Mouse (Mus musculus) kidney, embryonic 15.5 days (tissue): Measurements from ENCODE around the gene Dnaaf2. TPM values are rescaled to one million over a fixed set of nuclear protein-coding genes. Genes with fewer than 3 reads are reported as not detected.

Experiments used
- ATAC-seq: fragments of 200-750 bp; cut with Nextera tagmentation; replicated peaks from 2 replicates; pipeline ENCODE4 v1.8.0; 2017; ENCODE audit warnings: moderate TSS enrichment; ENCODE audit not compliant: low FRiP score
- H3K27ac ChIP-seq: fragments of 300-500 bp; sonication (generic); 2 replicates; pipeline ENCODE4 v1.5.1; 2015; ENCODE audit warnings: mild to moderate bottlenecking, inconsistent platforms
- H3K27me3 ChIP-seq: fragments of 300-500 bp; sonication (generic); 2 replicates; pipeline ENCODE4 v1.6.1; 2015; ENCODE audit warnings: inconsistent platforms
- H3K36me3 ChIP-seq: fragments of 300-500 bp; sonication (generic); 2 replicates; pipeline ENCODE4 v1.6.1; 2015; ENCODE audit warnings: inconsistent platforms
- H3K4me1 ChIP-seq: fragments of 300-500 bp; sonication (generic); 2 replicates; pipeline ENCODE4 v1.6.1; 2015; ENCODE audit warnings: inconsistent platforms
- H3K4me2 ChIP-seq: fragments of 300-500 bp; sonication (generic); 2 replicates; pipeline ENCODE4 v1.6.1; 2015; ENCODE audit warnings: moderate library complexity, mild to moderate bottlenecking, inconsistent platforms
- H3K4me3 ChIP-seq: fragments of 300-500 bp; sonication (generic); replicated peaks from 2 replicates; pipeline ENCODE4 v1.5.1; 2015; ENCODE audit warnings: mild to moderate bottlenecking, inconsistent platforms
- H3K9ac ChIP-seq: fragments of 300-500 bp; sonication (generic); 2 replicates; pipeline ENCODE4 v1.6.1; 2015; ENCODE audit warnings: mild to moderate bottlenecking, inconsistent platforms
- H3K9me3 ChIP-seq: fragments of 300-500 bp; sonication (generic); replicated peaks from 2 replicates; pipeline ENCODE4 v1.6.1; 2016; ENCODE audit warnings: inconsistent platforms
- WGBS: fragments of 180-500 bp; shearing (Covaris S2); methylation state at CpG from one replicate; pipeline ENCODE4 v1.1.7; 2015; ENCODE audit warnings: mixed read lengths; 5-methylcytosine and 5-hydroxymethylcytosine counted together
- polyA plus RNA-seq: library from polyadenylated mRNA; unstranded; fragments of >200 nt; fragmentation: Nextera tagmentation; extraction: Ambion mirVana; gene quantifications from 2 replicates; pipeline ENCODE4 v1.2.1, GENCODE M21; 2015

Gene Dnaaf2
- polyA plus RNA-seq: 9.5 and 11.2 TPM in 2 replicates

DNA sequence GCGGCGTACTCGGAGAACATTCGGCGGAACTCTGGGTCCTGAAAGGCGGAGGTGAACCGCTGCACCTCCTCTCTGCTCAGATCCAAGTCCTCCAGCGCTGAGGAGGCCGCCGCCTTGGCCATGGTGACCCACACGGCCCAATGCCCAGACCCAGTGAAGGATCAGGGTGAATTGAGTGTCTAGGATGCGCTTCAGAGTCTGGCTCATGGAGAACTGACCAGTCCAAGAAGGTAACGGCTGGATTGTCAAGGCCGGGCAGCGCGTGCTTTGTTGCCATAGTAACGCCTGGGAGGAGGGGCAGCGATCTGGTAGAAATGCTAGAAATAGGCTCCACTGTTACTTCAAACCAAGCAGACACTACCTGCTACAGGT, at the start of gene Dnaaf2:
Gene Dnaaf2 (minus strand): TSS at position 266 of the 372 bp plus-strand sequence.
- Histone ChIP-seq H3K4me1 (peaks cover 22% of the 10 kb centered on the region), H3K9ac (peak within 1 kb of the TSS; percentile 80), H3K4me3 (peak within 1 kb of the TSS; percentile 94), H3K9me3 (no peaks in the 10 kb centered on the region), H3K27me3 (no peaks in the 10 kb centered on the region), H3K4me2 (peak within 1 kb of the TSS; percentile 92), H3K36me3 (peaks cover 35% of the 10 kb centered on the region), H3K27ac (peak within 1 kb of the TSS; percentile 94)
- under 1% methylated on average over 18 of the region's 18 CpGs for WGBS
- ATAC-seq: peak; percentile 67

DNA sequence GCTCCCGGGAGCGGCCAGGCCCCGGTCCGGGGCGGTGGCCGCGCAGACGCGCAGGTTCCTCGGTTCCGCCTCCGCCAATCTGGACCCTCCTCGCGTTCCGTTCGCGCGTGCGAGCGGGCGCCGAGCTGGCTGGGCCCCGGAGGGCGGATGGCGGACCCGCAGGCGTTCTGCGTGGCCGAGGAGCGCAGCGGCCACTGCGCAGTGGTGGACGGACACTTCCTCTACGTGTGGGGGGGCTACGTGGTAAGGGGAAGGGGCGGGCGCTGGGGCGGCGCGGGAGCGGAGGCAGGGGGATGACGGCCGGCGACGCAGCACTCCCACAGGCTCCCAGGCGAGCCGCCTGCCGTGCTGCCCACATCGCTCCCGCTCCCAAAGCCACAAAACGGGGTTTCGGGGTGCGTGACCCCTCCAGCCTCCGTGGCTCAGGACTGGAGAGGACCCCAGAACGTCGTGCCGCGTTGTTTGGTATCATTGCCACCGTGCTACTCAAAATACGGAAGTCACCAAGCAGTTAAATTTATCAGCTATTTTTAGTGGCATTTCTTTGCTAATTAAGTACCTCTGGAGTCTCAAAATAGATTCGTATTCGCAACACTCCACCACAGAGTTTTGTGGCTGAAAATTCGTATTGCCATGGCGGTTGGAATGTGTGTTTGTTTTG, 43.7 kb upstream of the Dnaaf2 start:
- Histone ChIP-seq H3K4me1 (peaks cover 9% of the 10 kb centered on the region), H3K27ac (peak overlapping the region; percentile 88), H3K4me2 (peak overlapping the region; percentile 84), H3K36me3 (no peaks in the 10 kb centered on the region), H3K4me3 (peak overlapping the region; percentile 82), H3K27me3 (no peaks in the 10 kb centered on the region), H3K9ac (peak overlapping the region; percentile 86), H3K9me3 (no peaks in the 10 kb centered on the region)
- WGBS: under 1% methylated on average over 63 of the region's 64 CpGs
- peak; percentile 95 for ATAC-seq

DNA sequence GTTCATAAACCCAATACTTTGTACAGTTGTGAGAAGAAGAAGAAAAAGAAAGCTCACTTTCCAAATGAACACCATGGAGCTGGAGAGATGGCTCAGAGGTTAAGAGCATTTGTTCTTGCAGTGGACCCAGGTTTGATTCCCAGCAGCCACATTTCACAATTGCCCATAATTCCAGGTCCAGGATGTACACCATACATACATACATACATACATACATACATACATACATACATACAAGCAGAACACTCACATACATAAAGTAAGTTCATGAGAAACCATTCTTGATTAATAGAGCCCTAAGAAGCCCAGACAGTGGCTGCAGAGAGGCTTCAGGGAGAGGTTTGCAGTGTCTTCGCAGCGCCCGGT, 43.2 kb upstream of the Dnaaf2 start:
- Histone ChIP-seq H3K4me1 (peaks cover 9% of the 10 kb centered on the region), H3K4me2 (peak overlapping the region; percentile 84), H3K9ac (peak overlapping the region; percentile 86), H3K36me3 (no peaks in the 10 kb centered on the region), H3K4me3 (peak overlapping the region; percentile 82), H3K27me3 (no peaks in the 10 kb centered on the region), H3K27ac (peak overlapping the region; percentile 88), H3K9me3 (no peaks in the 10 kb centered on the region)
- WGBS: 0% methylated on average over 3 of the region's 3 CpGs
- ATAC-seq: peak; percentile 3; the same call in 1 of the 2 replicates

DNA sequence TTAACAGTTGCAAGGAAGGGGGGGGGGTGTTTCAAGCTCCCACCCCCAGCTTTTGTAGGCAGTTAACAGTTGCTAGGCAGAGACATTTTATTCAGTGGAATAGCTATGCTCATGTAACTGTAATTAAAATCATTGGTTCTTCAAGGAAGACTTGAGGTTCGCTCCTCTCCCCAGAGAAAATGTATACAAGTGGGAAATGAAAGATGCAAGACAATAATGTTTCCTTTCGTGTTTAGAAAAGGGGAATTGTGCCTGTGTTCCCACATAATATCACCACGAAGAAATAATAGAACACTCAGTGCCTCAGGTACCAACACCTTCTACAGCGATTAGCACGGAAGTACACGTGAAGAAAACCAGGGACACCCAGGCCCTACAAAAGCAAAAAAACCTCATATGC, 42.6 kb upstream of the Dnaaf2 start, which contains the start of gene Klhdc1:
Gene Klhdc1 (plus strand): TSS at position 301 of the 400 bp plus-strand sequence.
- Histone ChIP-seq H3K4me3 (peak within 1 kb of the TSS; percentile 82), H3K36me3 (no peaks in the 10 kb centered on the region), H3K9ac (peak within 1 kb of the TSS; percentile 86), H3K27ac (peak within 1 kb of the TSS; percentile 88), H3K27me3 (no peaks in the 10 kb centered on the region), H3K9me3 (no peaks in the 10 kb centered on the region), H3K4me1 (peaks cover 9% of the 10 kb centered on the region), H3K4me2 (peak within 1 kb of the TSS; percentile 84)
- no peak for ATAC-seq
- 68% methylated on average over 6 of the region's 6 CpGs for WGBS

DNA sequence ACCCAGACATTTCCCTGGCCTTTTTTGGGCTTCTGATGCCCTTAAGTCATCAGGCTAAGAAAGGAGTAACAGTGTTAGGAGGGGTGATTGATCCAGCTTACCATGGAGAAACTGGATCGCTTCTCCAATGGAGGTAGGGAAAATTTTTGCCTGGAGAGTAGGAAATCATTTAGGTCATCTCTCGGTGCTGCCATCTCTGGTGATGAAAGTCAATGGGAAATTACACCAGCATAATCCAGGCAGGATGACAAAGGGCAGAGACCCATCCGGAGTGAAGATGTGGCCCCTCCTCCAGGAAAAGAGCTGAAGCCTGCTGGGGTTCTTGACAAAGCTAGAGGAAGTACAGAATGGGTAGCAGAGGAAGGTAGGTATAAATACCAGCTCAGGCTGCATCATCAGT, 40.1 kb upstream of the Dnaaf2 start:
- 43% methylated on average over 3 of the region's 3 CpGs for WGBS
- Histone ChIP-seq H3K4me1 (peaks cover 9% of the 10 kb centered on the region), H3K27ac (no peak overlapping the region), H3K27me3 (no peaks in the 10 kb centered on the region), H3K4me3 (no peak overlapping the region), H3K36me3 (no peaks in the 10 kb centered on the region), H3K4me2 (no peak overlapping the region), H3K9me3 (no peaks in the 10 kb centered on the region), H3K9ac (no peak overlapping the region)
- no peak for ATAC-seq

DNA sequence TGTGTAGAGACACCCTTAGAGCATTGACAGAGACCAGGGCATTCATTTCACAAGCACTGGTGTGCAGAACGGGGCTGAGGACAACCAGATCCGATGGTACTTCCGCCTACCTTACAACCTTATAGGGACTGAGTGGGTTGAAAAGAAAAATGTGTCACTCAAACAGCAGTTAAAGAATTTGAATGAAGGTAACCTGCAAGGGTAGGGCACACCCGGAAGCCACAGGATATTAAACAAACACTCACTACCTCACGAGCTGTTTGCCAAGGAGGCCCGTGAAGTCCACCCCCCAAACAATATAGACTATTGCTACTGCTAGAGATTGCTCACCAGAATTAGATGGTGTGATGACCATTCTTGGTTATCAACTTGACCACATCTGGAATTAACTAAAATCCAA, 37.6 kb upstream of the Dnaaf2 start:
- no peak overlapping the region for H3K4me3 ChIP-seq
- no peaks in the 10 kb centered on the region for H3K9me3 ChIP-seq
- H3K36me3 ChIP-seq: no peaks in the 10 kb centered on the region
- no peak overlapping the region for H3K27ac ChIP-seq
- no peak overlapping the region for H3K9ac ChIP-seq
- ATAC-seq: no peak
- no peaks in the 10 kb centered on the region for H3K27me3 ChIP-seq
- WGBS: 92% methylated on average over 6 of the region's 6 CpGs
- H3K4me1 ChIP-seq: peaks cover 3% of the 10 kb centered on the region; the same call in 1 of the 2 replicates
- no peak overlapping the region for H3K4me2 ChIP-seq

DNA sequence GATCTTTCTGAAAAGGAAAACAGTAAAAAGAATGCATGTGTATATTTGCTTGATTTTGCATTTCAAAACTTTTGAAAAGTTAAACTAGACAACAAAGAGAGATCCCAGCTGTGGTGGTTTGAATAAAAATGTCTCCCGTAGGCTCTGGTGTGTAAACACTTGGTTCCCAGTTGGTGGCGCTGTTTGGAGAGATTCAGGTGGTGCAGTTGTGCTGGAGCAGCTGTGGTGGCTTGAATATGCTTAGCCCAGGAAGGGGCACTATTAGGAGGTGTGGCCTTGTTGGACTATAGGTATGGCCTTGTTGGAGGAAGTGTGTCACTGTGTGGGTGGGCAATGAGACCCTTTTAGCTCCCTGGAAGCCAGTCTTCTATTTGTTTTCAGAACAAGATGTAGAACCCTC, 31.0 kb upstream of the Dnaaf2 start:
- no peaks in the 10 kb centered on the region for H3K9me3 ChIP-seq
- H3K27me3 ChIP-seq: no peaks in the 10 kb centered on the region
- ATAC-seq: no peak
- H3K4me2 ChIP-seq: no peak overlapping the region
- H3K27ac ChIP-seq: no peak overlapping the region
- no peak overlapping the region for H3K4me3 ChIP-seq
- H3K4me1 ChIP-seq: peaks cover 14% of the 10 kb centered on the region
- 64% methylated on average over 2 of the region's 2 CpGs for WGBS
- H3K36me3 ChIP-seq: peaks cover 16% of the 10 kb centered on the region
- H3K9ac ChIP-seq: no peak overlapping the region

DNA sequence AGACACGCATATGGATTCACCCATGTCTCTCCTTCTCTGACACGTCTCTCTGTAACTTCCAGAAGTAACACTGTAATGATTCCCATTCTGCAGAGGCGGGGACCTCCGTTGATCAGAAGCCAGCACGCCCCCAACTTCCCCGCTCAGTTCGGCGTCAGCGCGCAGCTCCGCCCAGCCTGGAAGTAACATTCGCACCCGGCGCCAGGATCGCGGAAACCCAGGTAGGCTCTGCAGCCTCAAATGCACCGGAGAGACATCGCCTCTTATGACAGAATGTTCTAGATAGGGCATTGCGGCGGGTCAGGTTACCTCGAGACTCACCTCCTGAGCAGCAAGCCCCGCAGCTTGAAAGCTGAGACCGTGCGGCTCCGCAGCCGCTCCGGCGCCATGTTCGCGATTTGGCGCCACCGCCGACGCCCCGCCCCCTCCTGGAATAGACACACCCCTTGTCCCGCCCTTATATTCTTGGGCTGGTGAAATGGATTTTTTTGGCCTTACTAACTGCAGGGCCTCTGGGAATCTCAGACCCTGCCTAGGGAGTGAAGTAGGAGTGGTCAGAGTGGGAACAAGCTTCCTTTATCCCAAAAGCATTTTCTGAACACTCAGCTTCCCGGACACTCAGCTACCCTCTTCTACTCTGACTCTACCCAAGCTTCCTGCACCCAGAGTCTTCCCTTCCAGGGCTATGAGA, 29.7 kb upstream of the Dnaaf2 start, which contains the start of gene Pole2:
Gene Pole2 (minus strand): TSS at position 420 of the 691 bp plus-strand sequence.
- 0% methylated on average over 37 of the region's 37 CpGs for WGBS
- Histone ChIP-seq H3K9ac (peak within 1 kb of the TSS; percentile 53), H3K9me3 (no peaks in the 10 kb centered on the region), H3K36me3 (peaks cover 27% of the 10 kb centered on the region), H3K4me2 (peak within 1 kb of the TSS; percentile 65), H3K4me3 (peak within 1 kb of the TSS; percentile 83), H3K4me1 (peaks cover 14% of the 10 kb centered on the region), H3K27me3 (no peaks in the 10 kb centered on the region), H3K27ac (peak within 1 kb of the TSS; percentile 93)
- peak; percentile 98 for ATAC-seq

DNA sequence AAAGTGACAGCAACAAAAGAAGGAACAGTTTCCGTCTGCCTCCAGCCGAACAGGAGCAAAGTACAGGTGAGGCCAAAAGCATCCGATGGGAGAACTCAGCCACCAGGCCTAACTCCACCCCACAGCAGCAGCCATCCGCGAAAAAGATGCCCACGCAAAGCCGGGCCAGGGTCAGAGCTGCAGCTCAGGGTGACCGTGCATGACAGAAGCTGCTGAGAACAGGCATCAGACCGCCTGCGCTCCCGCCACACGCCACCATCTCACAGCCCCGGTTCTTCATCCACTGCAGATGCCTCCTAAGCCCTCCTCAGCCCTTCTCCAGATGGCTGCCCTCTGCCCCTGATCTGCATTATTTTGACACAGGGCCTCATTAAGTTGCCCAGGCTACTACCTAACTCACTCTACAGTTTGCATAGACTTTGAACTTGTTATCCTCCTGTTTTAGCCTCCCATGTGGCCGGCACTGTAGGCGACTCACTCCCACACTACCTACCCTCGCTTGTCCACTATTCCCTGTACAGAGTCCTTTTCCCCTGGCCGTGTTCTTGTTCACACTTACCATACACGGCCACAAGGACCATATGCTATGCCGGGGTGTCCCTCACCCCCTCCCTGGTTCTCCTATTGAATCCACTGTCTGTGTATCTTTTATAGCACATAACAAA, 22.5 kb upstream of the Dnaaf2 start:
- Histone ChIP-seq H3K9me3 (no peaks in the 10 kb centered on the region), H3K4me1 (peaks cover 7% of the 10 kb centered on the region; the same call in 1 of the 2 replicates), H3K4me2 (no peak overlapping the region), H3K4me3 (no peak overlapping the region), H3K9ac (no peak overlapping the region), H3K27ac (peak overlapping the region; percentile 0; the same call in 1 of the 2 replicates), H3K27me3 (no peaks in the 10 kb centered on the region), H3K36me3 (peaks cover 86% of the 10 kb centered on the region)
- WGBS: 65% methylated on average over 19 of the region's 19 CpGs
- ATAC-seq: peak; percentile 76

DNA sequence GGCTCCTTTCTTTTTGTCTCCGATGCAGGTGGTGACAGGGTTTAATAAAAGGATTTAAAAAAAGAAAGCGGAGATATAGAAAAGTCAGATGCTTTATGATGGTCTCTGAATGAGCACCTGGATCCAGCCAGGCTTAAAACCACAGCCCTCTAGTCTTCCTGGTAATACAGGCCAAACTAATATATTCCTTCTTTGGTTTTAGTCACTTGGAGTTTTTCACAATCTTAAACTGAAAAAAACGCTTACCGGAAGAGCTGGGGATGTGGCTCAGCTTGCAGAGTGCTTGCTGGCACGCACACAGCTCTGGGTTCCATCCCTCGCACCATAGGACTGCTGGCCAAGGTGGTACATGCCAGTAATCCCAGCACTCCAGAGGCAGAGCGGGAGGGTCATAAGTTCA, 18.4 kb upstream of the Dnaaf2 start:
- no peak overlapping the region for H3K4me3 ChIP-seq
- no peaks in the 10 kb centered on the region for H3K9me3 ChIP-seq
- peaks cover 97% of the 10 kb centered on the region for H3K36me3 ChIP-seq
- WGBS: 93% methylated on average over 7 of the region's 7 CpGs
- H3K9ac ChIP-seq: no peak overlapping the region
- H3K4me1 ChIP-seq: peaks cover 7% of the 10 kb centered on the region; the same call in 1 of the 2 replicates
- H3K4me2 ChIP-seq: no peak overlapping the region
- H3K27me3 ChIP-seq: no peaks in the 10 kb centered on the region
- no peak for ATAC-seq
- no peak overlapping the region for H3K27ac ChIP-seq

DNA sequence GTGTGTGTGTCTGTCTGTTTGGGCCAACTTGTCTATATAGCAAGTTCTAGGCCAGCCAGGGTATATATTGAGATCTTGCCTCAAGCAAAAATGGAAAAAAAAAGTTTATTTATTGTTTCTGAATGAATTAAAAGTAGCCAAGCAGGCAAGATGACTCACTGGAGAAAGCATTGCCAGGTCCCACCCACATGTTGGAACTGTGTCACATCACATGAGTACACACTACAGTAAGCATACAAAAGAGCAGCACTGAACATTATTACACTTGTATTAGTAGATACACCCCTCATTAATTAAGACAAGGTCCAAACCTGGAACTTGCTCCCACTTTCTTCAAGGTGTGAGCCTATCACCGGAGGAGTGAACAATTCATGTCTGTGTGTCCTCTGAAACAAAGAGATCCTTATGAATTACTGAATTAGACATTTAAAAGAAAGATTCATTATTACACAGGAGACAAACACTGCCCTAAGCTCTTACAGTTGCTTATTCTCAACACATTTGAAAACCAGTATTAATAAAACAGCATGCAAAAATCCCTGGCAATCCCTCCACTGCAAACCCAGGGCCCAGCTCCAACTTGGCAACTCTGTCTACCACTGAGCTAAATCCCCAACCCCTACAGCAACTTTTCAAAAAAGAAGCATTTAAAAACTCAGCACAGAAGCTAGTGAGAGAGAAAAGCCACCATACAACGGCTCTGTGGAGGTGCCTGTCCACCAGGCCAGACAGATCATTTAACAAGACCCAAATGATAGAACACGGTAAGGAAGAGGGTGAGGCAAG, 17.0 kb upstream of the Dnaaf2 start:
- 92% methylated on average over 3 of the region's 3 CpGs for WGBS
- H3K4me2 ChIP-seq: no peak overlapping the region
- no peak overlapping the region for H3K4me3 ChIP-seq
- H3K27me3 ChIP-seq: no peaks in the 10 kb centered on the region
- H3K27ac ChIP-seq: no peak overlapping the region
- ATAC-seq: no peak
- H3K36me3 ChIP-seq: peaks cover 95% of the 10 kb centered on the region
- no peaks in the 10 kb centered on the region for H3K9me3 ChIP-seq
- H3K4me1 ChIP-seq: no peaks in the 10 kb centered on the region
- no peak overlapping the region for H3K9ac ChIP-seq
